Mouse (Mus musculus) liver, embryonic 16.5 days (tissue): ENCODE data around the gene Rps6kl1. TPM values are rescaled to one million over a fixed set of nuclear protein-coding genes. Genes with fewer than 3 reads are reported as not detected.

ENCODE experiments used
- ATAC-seq: fragments of 200-750 bp; cut with Nextera tagmentation; 2 replicates; pipeline ENCODE4 v1.8.0; 2017; ENCODE audit warnings: low read depth, mild to moderate bottlenecking, moderate number of reproducible peaks, moderate library complexity
- H3K27ac ChIP-seq: fragments of 300-500 bp; sonication (generic); 2 replicates; pipeline ENCODE4 v1.5.1; 2014; ENCODE audit warnings: mild to moderate bottlenecking, low read length
- H3K27me3 ChIP-seq: fragments of 300-500 bp; sonication (generic); 2 replicates; pipeline ENCODE4 v1.6.1; 2014; ENCODE audit warnings: low read depth, low read length, mixed read lengths; ENCODE audit not compliant: control insufficient read depth, insufficient read depth
- H3K36me3 ChIP-seq: fragments of 300-500 bp; sonication (generic); 2 replicates; pipeline ENCODE4 v1.6.1; 2014; ENCODE audit warnings: mild to moderate bottlenecking; ENCODE audit not compliant: control insufficient read depth, insufficient read depth
- H3K4me1 ChIP-seq: fragments of 300-500 bp; sonication (generic); 2 replicates; pipeline ENCODE4 v1.6.1; 2014; ENCODE audit warnings: low read depth, low read length, mixed read lengths; ENCODE audit not compliant: control insufficient read depth
- H3K4me2 ChIP-seq: fragments of 300-500 bp; sonication (generic); 2 replicates; pipeline ENCODE4 v1.6.1; 2014; ENCODE audit warnings: low read depth, low read length, mixed read lengths
- H3K4me3 ChIP-seq: fragments of 300-500 bp; sonication (generic); 2 replicates; pipeline ENCODE4 v1.5.1; 2014; ENCODE audit warnings: low read depth, mild to moderate bottlenecking, low read length
- H3K9ac ChIP-seq: fragments of 300-500 bp; sonication (generic); 2 replicates; pipeline ENCODE4 v1.6.1; 2014; ENCODE audit warnings: low read depth, low read length
- H3K9me3 ChIP-seq: fragments of 300-500 bp; sonication (generic); replicated peaks from 2 replicates; pipeline ENCODE4 v1.6.1; 2016; ENCODE audit warnings: low read length; ENCODE audit not compliant: control insufficient read depth
- WGBS: fragments of 180-500 bp; shearing (Covaris S2); extraction: QIAGEN DNeasy Blood & Tissue Kit; methylation state at CpG from one replicate; pipeline ENCODE4 v1.1.7; 2014; ENCODE audit not compliant: insufficient replicate concordance; 5-methylcytosine and 5-hydroxymethylcytosine counted together
- polyA plus RNA-seq: library from polyadenylated mRNA; unstranded; fragments of >200 nt; fragmentation: Nextera tagmentation; extraction: Ambion mirVana; gene quantifications from 2 replicates; pipeline ENCODE4 v1.2.1, GENCODE M21; 2015

The Rps6kl1 gene
- polyA plus RNA-seq, 1 experiment from 2014 or later = 0.85 TPM

GRCm38 (mm10) chr12:85108643-85109042, 42.4 kb downstream of the Rps6kl1 start:
- H3K9ac ChIP-seq = no peak overlapping the region
- H3K27me3 ChIP-seq = no peaks in the 10 kb centered on the region
- H3K4me3 ChIP-seq = no peak overlapping the region
- no peak for ATAC-seq
- no peaks in the 10 kb centered on the region for H3K9me3 ChIP-seq
- H3K4me1 ChIP-seq = peaks cover 37% of the 10 kb centered on the region
- H3K36me3 ChIP-seq = no peaks in the 10 kb centered on the region
- 50% methylated on average over 3 of the region's 3 CpGs for WGBS
- H3K4me2 ChIP-seq = no peak overlapping the region
- no peak overlapping the region; the same call in 1 of the 2 replicates for H3K27ac ChIP-seq

GRCm38 (mm10) chr12:85106292-85106691, 44.8 kb downstream of the Rps6kl1 start:
- H3K36me3 ChIP-seq = no peaks in the 10 kb centered on the region
- no peak overlapping the region for H3K4me3 ChIP-seq
- H3K9me3 ChIP-seq = no peaks in the 10 kb centered on the region
- no peak overlapping the region for H3K9ac ChIP-seq
- no peak overlapping the region for H3K27ac ChIP-seq
- peaks cover 14% of the 10 kb centered on the region for H3K4me1 ChIP-seq
- no peak overlapping the region for H3K4me2 ChIP-seq
- 10% methylated on average over 8 of the region's 8 CpGs for WGBS
- no peak for ATAC-seq
- no peaks in the 10 kb centered on the region for H3K27me3 ChIP-seq

DNA sequence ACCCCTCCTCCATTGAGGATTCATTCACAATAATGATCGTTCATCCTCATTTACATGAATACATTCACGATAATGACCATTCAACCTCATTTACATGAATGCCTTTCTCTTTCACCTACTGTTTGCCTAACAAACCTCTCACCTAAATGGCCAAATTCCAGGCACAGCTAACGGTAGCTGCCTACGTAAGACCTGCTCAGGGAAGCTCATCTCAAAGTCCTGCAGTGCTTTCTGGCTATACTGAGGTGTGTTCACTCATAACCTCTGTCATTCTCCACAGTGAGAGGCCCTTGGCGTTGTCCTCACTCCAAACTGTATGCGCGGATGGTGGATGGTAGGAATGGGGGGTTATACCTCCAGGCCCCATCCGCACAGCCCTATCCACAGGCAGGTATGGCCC, 46.3 kb downstream of the Rps6kl1 start:
- Histone ChIP-seq H3K9ac (no peak overlapping the region), H3K27ac (no peak overlapping the region), H3K9me3 (no peaks in the 10 kb centered on the region), H3K36me3 (no peaks in the 10 kb centered on the region), H3K4me1 (peaks cover 12% of the 10 kb centered on the region), H3K4me2 (no peak overlapping the region), H3K27me3 (no peaks in the 10 kb centered on the region), H3K4me3 (no peak overlapping the region)
- 78% methylated on average over 8 of the region's 8 CpGs for WGBS
- 0 out of 2 replicates have a peak, but pooled peaks have one; percentile 39 for ATAC-seq

DNA sequence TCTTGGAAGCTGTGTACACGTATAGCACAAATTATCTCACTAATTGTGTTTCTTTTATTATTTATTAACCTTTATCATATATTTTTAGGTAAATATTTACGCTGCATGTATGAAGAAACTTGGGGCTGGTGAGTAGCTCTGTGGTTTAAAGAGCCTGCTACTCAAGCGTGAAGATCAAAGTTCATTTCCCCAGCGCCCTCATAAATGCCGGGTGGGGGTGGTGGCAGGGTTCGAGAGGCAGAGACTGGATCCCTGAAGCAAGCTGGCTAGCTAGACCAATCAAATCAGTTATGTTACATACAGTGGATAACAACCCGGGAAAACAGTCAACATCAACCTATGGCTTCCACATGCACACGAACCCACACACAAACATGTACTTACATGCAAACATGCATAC, 48.0 kb downstream of the Rps6kl1 start:
- peaks cover 4% of the 10 kb centered on the region for H3K4me1 ChIP-seq
- H3K4me2 ChIP-seq = no peak overlapping the region
- no peak overlapping the region for H3K27ac ChIP-seq
- H3K4me3 ChIP-seq = no peak overlapping the region
- ATAC-seq = no peak
- H3K36me3 ChIP-seq = no peaks in the 10 kb centered on the region
- H3K9me3 ChIP-seq = no peaks in the 10 kb centered on the region
- WGBS = 68% methylated on average over 8 of the region's 8 CpGs
- no peak overlapping the region for H3K9ac ChIP-seq
- no peaks in the 10 kb centered on the region for H3K27me3 ChIP-seq

DNA sequence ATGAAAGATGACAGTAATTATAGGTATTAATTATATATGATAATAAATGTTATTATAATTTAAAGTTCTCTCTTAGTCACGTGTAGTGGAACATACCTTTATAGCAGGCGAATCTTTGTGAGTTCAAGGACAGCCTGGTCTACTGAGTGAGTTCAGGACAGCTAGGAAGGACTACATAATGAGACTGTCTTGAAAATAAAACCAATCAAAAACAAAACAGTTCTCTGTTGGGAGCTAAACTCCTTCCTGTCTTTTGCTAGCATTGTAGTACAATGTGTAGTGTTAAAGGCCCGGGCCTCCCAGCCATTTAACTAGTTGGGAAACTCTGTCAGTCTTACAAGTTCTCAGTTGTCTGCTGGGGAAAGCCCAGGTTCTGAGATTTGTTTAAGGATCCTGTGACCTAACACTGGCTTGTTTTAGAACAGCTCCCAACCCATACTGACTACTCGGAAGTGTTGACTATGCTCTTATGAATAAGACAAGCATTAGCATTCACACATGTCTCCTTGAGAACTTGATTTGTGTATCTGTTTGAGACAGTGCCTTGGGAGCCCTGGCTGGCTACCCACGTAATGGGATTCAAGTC, 49.5 kb downstream of the Rps6kl1 start:
- H3K27me3 ChIP-seq = no peaks in the 10 kb centered on the region
- H3K27ac ChIP-seq = no peak overlapping the region
- H3K36me3 ChIP-seq = no peaks in the 10 kb centered on the region
- no peak overlapping the region for H3K9ac ChIP-seq
- peaks cover 4% of the 10 kb centered on the region for H3K4me1 ChIP-seq
- no peak for ATAC-seq
- no peaks in the 10 kb centered on the region for H3K9me3 ChIP-seq
- 71% methylated on average over 5 of the region's 5 CpGs for WGBS
- H3K4me3 ChIP-seq = no peak overlapping the region
- H3K4me2 ChIP-seq = no peak overlapping the region

- Histone ChIP-seq H3K9me3 (no peaks in the 10 kb centered on the region), H3K27me3 (no peaks in the 10 kb centered on the region), H3K9ac (no peak overlapping the region), H3K27ac (no peak overlapping the region), H3K4me3 (no peak overlapping the region), H3K4me2 (no peak overlapping the region), H3K4me1 (no peaks in the 10 kb centered on the region; the same call in none of the 2 replicates), H3K36me3 (no peaks in the 10 kb centered on the region)
- no peak for ATAC-seq
- WGBS = 83% methylated on average over 14 of the region's 14 CpGs
These were observed 50.1 kb downstream of the Rps6kl1 start for GRCm38 (mm10) chr12:85101001-85101400.

GRCm38 (mm10) chr12:85095859-85096258, 55.2 kb downstream of the Rps6kl1 start:
- Histone ChIP-seq H3K27ac (no peak overlapping the region), H3K36me3 (no peaks in the 10 kb centered on the region), H3K9me3 (no peaks in the 10 kb centered on the region), H3K4me2 (no peak overlapping the region), H3K4me3 (no peak overlapping the region), H3K27me3 (no peaks in the 10 kb centered on the region), H3K4me1 (peaks cover 7% of the 10 kb centered on the region; the same call in 1 of the 2 replicates), H3K9ac (no peak overlapping the region)
- ATAC-seq = no peak
- WGBS = 78% methylated on average over 7 of the region's 7 CpGs

- Histone ChIP-seq H3K9me3 (no peaks in the 10 kb centered on the region), H3K9ac (no peak overlapping the region), H3K36me3 (no peaks in the 10 kb centered on the region), H3K4me1 (peaks cover 7% of the 10 kb centered on the region; the same call in 1 of the 2 replicates), H3K4me3 (no peak overlapping the region), H3K4me2 (no peak overlapping the region), H3K27me3 (no peaks in the 10 kb centered on the region), H3K27ac (no peak overlapping the region)
- ATAC-seq = no peak
- WGBS = 81% methylated on average over 11 of the region's 11 CpGs
These were observed 55.9 kb downstream of the Rps6kl1 start for GRCm38 (mm10) chr12:85095146-85095545.

- H3K36me3 ChIP-seq = no peaks in the 10 kb centered on the region
- H3K4me1 ChIP-seq = peaks cover 7% of the 10 kb centered on the region; the same call in 1 of the 2 replicates
- H3K27ac ChIP-seq = no peak overlapping the region
- no peaks in the 10 kb centered on the region for H3K27me3 ChIP-seq
- no peak overlapping the region for H3K4me3 ChIP-seq
- no peak for ATAC-seq
- no peak overlapping the region for H3K9ac ChIP-seq
- no peak overlapping the region for H3K4me2 ChIP-seq
- no peaks in the 10 kb centered on the region for H3K9me3 ChIP-seq
- 72% methylated on average over 10 of the region's 10 CpGs for WGBS
These were observed 56.4 kb downstream of the Rps6kl1 start for GRCm38 (mm10) chr12:85094706-85095105.
